Mouse (Mus musculus) brown adipose tissue, adult 24 weeks (tissue): ENCODE measurements around the gene Hist1h4b. TPM values are rescaled to one million over a fixed set of nuclear protein-coding genes. Genes with fewer than 3 reads are reported as not detected.
"Not testable (repeated sequence)": the region's sequence is repeated elsewhere in the genome, so short reads cannot be mapped to it uniquely, and the experiment has no call there.

Source experiments
- H3K27ac ChIP-seq: fragments of 200-500 bp; replicated peaks from 2 replicates; pipeline ENCODE4 v1.5.1; 2012; ENCODE audit warnings: low read depth, mild to moderate bottlenecking, low read length
- H3K4me1 ChIP-seq: fragments of 200-500 bp; 2 replicates; pipeline ENCODE4 v1.6.1; 2012; ENCODE audit warnings: low read length, mixed read lengths; ENCODE audit not compliant: control insufficient read depth, insufficient read depth, insufficient read length
- H3K4me3 ChIP-seq: fragments of 200-500 bp; 2 replicates; pipeline ENCODE4 v1.5.1; 2012; ENCODE audit warnings: low read depth, mild to moderate bottlenecking, low read length, moderate library complexity; ENCODE audit not compliant: insufficient read depth
- polyA plus RNA-seq: library from polyadenylated mRNA; stranded (reverse); fragments of >200 nt; gene quantifications from 2 replicates; pipeline ENCODE4 v1.2.4, GENCODE M21; 2012; ENCODE audit not compliant: missing spikeins, insufficient read depth, insufficient read length

Hist1h4b gene
- polyA plus RNA-seq, 1 experiment = not detected

GRCm38 (mm10) chr13:23746201-23747080, 10.4 kb upstream of the Hist1h4b start, which contains the start of gene Hist1h2bb:
Gene Hist1h2bb, plus strand, starts transcription at chr13:23746734.
- Histone ChIP-seq H3K4me3 (peak within 1 kb of the TSS; percentile 54), H3K27ac (peak within 1 kb of the TSS; percentile 80)
- not testable (repeated sequence) for H3K4me1 ChIP-seq

GRCm38 (mm10) chr13:23747081-23747891, 9.5 kb upstream of the Hist1h4b start:
- Histone ChIP-seq H3K4me3 (peak overlapping the region; percentile 33; the same call in 1 of the 2 replicates), H3K4me1 (peaks cover 2% of the 10 kb centered on the region; the same call in 1 of the 2 replicates), H3K27ac (no peak overlapping the region)

- H3K4me3 ChIP-seq = no peak overlapping the region
- no peak overlapping the region for H3K27ac ChIP-seq
- H3K4me1 ChIP-seq = peaks cover 2% of the 10 kb centered on the region; the same call in 1 of the 2 replicates
Measured at GRCm38 (mm10) chr13:23747892-23748288, 8.9 kb upstream of the Hist1h4b start.

GRCm38 (mm10) chr13:23749563-23750121, 7.2 kb upstream of the Hist1h4b start:
- Histone ChIP-seq H3K27ac (no peak overlapping the region), H3K4me3 (no peak overlapping the region), H3K4me1 (peaks cover 2% of the 10 kb centered on the region; the same call in 1 of the 2 replicates)

GRCm38 (mm10) chr13:23750839-23751477, 5.9 kb upstream of the Hist1h4b start, which contains the start of gene Hist1h2ab:
Gene Hist1h2ab, plus strand, starts transcription at chr13:23751126.
- peak within 1 kb of the TSS; percentile 69 for H3K4me3 ChIP-seq
- not testable (repeated sequence) for H3K4me1 ChIP-seq
- peak within 1 kb of the TSS; percentile 39 for H3K27ac ChIP-seq

- Histone ChIP-seq H3K27ac (peak overlapping the region; percentile 39), H3K4me3 (peak overlapping the region; percentile 23; the same call in 1 of the 2 replicates), H3K4me1 (peaks cover 2% of the 10 kb centered on the region; the same call in 1 of the 2 replicates)
Measured at GRCm38 (mm10) chr13:23751478-23751956, 5.3 kb upstream of the Hist1h4b start.

- Histone ChIP-seq H3K4me3 (peak within 1 kb of the TSS; percentile 69), H3K27ac (peak within 1 kb of the TSS; percentile 39)
- H3K4me1 ChIP-seq = not testable (repeated sequence)
Measured at GRCm38 (mm10) chr13:23752067-23752741, 4.6 kb upstream of the Hist1h4b start, which contains the start of gene Hist1h3b. Gene Hist1h3b, plus strand, starts transcription at chr13:23752267.

- Histone ChIP-seq H3K4me1 (peaks cover 2% of the 10 kb centered on the region; the same call in 1 of the 2 replicates), H3K27ac (no peak overlapping the region), H3K4me3 (no peak overlapping the region)
Measured at GRCm38 (mm10) chr13:23752742-23753172, 4.1 kb upstream of the Hist1h4b start.

GRCm38 (mm10) chr13:23753314-23754078, 3.3 kb upstream of the Hist1h4b start:
- Histone ChIP-seq H3K4me1 (peaks cover 2% of the 10 kb centered on the region; the same call in 1 of the 2 replicates), H3K27ac (no peak overlapping the region), H3K4me3 (no peak overlapping the region)

- Histone ChIP-seq H3K4me3 (no peak overlapping the region), H3K4me1 (peaks cover 2% of the 10 kb centered on the region; the same call in 1 of the 2 replicates), H3K27ac (no peak overlapping the region)
Measured at GRCm38 (mm10) chr13:23755000-23755399, 1.8 kb upstream of the Hist1h4b start.

GRCm38 (mm10) chr13:23757211-23757773, 479 bp downstream of the Hist1h4b start:
- Histone ChIP-seq H3K27ac (no peak overlapping the region), H3K4me3 (peak overlapping the region; percentile 57), H3K4me1 (no peaks in the 10 kb centered on the region)

GRCm38 (mm10) chr13:23757921-23758320, 1.1 kb downstream of the Hist1h4b start:
- Histone ChIP-seq H3K27ac (no peak overlapping the region), H3K4me3 (no peak overlapping the region), H3K4me1 (no peaks in the 10 kb centered on the region)

GRCm38 (mm10) chr13:23759251-23759771, 2.5 kb downstream of the Hist1h4b start:
- Histone ChIP-seq H3K4me1 (no peaks in the 10 kb centered on the region), H3K4me3 (no peak overlapping the region), H3K27ac (no peak overlapping the region)
